Mouse (Mus musculus) brown adipose tissue, adult 24 weeks (tissue): ENCODE measurements around the gene 1700113H08Rik. TPM values are rescaled to one million over a fixed set of nuclear protein-coding genes. Genes with fewer than 3 reads are reported as not detected.

ENCODE experiments used
- H3K27ac ChIP-seq: fragments of 200-500 bp; replicated peaks from 2 replicates; pipeline ENCODE4 v1.5.1; 2012; ENCODE audit warnings: low read depth, mild to moderate bottlenecking, low read length
- H3K4me1 ChIP-seq: fragments of 200-500 bp; 2 replicates; pipeline ENCODE4 v1.6.1; 2012; ENCODE audit warnings: low read length, mixed read lengths; ENCODE audit not compliant: control insufficient read depth, insufficient read depth, insufficient read length
- H3K4me3 ChIP-seq: fragments of 200-500 bp; 2 replicates; pipeline ENCODE4 v1.5.1; 2012; ENCODE audit warnings: low read depth, mild to moderate bottlenecking, low read length, moderate library complexity; ENCODE audit not compliant: insufficient read depth
- polyA plus RNA-seq: library from polyadenylated mRNA; stranded (reverse); fragments of >200 nt; gene quantifications from 2 replicates; pipeline ENCODE4 v1.2.4, GENCODE M21; 2012; ENCODE audit not compliant: missing spikeins, insufficient read depth, insufficient read length

Gene 1700113H08Rik
- polyA plus RNA-seq, 1 experiment: not detected

DNA sequence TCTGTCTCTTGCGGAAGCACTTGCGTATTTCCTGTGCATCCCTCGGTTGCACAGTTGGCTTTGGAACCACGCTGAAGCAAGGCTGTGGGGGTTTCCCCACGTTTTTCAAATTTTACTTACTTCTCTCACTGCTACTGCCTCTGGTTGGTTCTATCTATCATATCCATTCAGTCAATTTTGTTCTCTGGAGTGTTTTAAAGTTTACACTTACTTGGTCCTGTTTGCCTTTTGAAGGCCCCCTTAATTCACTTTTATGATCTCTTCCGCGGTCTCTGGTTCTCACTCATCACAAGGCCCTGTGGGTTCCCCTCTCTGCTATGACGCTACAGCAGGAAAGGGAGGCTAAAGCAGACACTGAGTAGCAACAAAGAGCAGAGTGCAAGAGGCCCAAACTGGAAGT, 45.4 kb downstream of the 1700113H08Rik start:
- H3K27ac ChIP-seq: no peak overlapping the region
- H3K4me3 ChIP-seq: no peak overlapping the region
- H3K4me1 ChIP-seq: no peaks in the 10 kb centered on the region

DNA sequence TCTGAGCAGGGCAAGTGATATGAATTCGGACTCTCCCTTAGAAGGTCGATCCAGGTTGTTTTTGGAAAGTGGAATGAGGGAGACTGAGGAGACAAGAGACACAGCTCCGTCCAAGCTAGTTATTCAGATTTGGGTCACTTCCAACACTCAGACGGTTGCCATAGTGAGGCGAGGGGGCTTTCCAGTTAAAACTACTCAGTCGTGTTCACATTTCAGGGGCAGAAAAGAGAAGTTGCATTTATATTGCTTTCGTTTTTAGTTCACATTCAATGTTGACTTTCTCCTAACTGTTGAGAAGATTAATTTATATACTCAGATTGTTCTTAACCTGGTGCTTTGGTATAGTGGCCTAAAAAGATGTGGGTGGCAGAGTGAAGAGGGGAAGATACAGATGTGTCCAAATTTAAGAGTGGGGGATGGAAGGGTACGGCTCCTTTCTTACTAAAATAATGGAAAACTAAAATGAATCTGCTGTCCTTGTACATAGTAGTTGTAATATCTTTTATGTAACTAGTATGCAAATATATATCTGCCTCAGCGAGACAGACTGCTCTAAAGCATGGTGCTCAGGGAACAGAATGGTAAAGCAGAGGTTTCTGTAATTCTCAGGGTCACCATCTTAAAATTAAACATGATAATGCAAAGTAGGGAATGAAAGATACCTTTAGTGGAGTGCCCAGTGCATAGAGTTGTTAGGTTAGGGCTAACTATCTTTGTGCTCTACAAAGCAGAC, 49.9 kb downstream of the 1700113H08Rik start:
- Histone ChIP-seq H3K4me1 (no peaks in the 10 kb centered on the region), H3K4me3 (no peak overlapping the region), H3K27ac (no peak overlapping the region)

DNA sequence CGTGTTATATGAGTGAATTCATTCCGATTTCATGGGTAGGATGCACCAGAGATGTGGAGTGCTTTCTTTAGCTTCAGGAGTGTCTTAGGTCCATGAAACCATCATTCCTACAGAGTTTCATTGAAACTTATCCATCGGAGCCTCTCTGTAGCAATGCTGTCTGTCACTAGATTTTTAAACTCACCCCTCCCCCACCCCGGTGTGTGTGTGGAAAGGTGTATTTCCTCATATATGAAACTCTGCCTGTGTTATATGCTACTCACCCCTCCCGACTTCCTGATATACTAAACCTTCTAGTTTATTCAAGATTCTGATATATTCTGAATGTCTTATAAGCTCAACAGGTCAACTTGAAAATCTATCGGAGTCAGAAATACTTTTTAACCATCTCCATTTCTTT, 50.5 kb downstream of the 1700113H08Rik start:
- Histone ChIP-seq H3K27ac (no peak overlapping the region), H3K4me1 (no peaks in the 10 kb centered on the region), H3K4me3 (no peak overlapping the region)

DNA sequence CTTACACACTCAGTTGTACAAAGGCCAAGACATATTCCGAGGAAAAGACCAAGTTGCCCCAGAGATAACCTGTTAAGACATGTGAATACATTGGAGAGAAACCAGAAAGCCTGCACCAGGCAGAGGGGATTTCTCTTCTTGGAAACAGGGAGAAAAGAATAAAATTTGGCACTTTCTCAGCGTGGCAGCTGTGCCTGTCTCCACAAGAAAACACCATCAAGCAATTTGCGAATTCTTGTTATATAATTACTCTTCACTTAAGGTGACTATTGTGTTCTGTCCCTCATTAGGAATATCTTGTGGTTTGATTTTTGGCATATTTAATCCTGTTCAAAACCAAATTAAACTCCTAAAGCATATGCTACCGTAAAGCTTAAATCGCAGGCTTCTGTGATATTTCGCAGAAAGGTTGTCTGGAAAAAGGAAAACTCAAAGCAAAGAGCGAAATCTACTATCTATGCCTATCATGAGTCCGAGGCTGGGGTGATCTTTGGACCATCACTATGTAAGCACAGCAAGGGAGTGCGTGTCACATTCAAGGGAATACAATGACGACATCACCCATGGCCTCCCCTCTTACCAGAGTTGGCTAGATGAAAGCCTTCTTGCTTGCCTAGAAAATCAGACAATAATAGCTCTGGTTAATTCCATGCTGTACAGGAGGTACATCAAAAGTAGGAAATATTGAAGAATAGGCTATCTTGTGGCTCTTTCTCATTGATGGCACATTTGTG, 51.4 kb downstream of the 1700113H08Rik start:
- no peaks in the 10 kb centered on the region for H3K4me1 ChIP-seq
- no peak overlapping the region for H3K4me3 ChIP-seq
- H3K27ac ChIP-seq: no peak overlapping the region

DNA sequence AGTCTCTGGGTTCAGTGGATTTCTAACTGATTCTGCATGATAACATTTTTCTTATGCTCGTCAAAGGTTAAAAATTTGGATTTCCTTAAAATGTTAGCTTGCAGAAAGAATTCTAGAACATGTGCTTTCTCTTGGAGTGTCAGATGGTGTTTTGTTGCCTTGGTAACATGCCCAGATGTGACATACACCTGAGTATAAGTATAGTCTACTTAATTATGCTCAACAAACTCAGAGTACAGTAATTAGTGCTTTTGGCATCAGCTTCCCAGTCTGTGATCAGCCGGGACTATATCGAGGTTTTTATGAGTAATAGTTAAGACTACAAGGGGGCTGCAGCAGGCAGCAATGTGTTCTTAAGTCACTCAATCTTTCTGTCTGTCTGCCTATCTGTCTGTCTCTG, 53.1 kb downstream of the 1700113H08Rik start:
- Histone ChIP-seq H3K27ac (no peak overlapping the region), H3K4me3 (no peak overlapping the region), H3K4me1 (no peaks in the 10 kb centered on the region)

DNA sequence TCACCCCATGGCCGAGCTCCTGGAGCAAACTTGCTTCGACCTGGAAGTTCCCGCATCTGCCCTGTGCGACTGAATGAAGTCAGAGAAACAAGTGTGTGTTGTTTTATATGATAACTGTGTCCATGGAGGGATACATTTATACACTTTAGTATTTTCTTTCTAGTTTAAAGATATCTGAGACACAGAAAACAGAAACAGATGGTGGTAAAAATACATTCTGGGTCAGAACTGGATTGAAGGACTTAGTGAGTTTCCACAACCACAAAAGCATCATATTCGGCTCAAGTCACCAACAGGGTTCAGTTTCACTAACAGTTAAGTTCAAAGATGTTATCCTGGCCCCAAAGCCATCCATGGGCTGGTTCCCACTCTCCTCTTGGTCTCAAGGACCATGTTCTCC, 67.2 kb downstream of the 1700113H08Rik start:
- Histone ChIP-seq H3K4me3 (no peak overlapping the region), H3K4me1 (no peaks in the 10 kb centered on the region), H3K27ac (no peak overlapping the region)

DNA sequence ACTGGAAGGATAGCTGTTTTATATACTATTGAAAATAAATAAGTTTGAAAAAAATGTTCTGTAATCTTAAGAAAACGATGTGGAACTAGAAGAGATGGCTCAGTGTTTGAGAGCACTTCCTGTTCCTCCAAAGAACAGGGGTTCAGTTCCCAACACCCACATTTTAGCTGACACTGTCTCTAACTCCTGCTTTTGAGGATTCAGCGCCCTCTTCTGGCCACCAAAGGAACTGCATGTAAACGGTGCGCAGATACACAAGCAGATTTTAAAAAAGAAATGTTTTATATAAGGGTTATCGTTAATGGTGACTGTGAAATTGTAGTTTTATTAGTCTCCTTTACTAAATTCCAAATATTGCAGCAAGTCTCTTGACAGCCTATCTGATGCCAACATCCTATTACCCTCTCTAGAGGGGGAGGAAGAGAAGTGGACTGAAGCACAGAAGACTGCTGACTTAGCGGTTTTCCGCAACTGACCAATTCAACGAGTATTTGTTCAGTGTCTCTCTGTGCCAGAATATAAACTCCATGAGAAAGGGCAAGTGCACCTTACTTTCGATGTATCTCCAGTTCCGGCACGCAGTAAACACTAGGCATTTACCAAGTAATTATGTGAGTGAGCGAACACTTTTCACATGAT, 68.5 kb downstream of the 1700113H08Rik start:
- Histone ChIP-seq H3K27ac (no peak overlapping the region), H3K4me3 (no peak overlapping the region), H3K4me1 (no peaks in the 10 kb centered on the region)

DNA sequence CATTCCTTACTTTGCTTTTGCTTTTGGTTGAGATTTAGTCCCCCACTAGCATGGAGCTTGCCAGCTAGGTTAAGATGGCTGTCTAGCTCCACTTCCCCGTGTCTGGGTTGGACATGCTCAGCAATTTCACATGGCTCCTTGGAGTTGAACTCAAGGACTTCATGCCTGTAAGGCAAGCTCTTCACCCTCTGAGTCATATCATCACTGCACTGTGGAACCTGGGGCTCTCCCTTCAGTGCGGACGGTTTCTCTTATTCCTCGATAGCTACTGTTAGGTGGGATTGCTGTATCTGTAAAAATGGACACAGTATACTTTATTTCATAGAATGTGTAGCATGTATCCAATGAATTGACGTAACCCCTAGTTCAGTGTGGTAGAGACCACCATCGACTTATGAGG, 93.2 kb downstream of the 1700113H08Rik start:
- no peaks in the 10 kb centered on the region for H3K4me1 ChIP-seq
- H3K4me3 ChIP-seq: no peak overlapping the region
- H3K27ac ChIP-seq: no peak overlapping the region

DNA sequence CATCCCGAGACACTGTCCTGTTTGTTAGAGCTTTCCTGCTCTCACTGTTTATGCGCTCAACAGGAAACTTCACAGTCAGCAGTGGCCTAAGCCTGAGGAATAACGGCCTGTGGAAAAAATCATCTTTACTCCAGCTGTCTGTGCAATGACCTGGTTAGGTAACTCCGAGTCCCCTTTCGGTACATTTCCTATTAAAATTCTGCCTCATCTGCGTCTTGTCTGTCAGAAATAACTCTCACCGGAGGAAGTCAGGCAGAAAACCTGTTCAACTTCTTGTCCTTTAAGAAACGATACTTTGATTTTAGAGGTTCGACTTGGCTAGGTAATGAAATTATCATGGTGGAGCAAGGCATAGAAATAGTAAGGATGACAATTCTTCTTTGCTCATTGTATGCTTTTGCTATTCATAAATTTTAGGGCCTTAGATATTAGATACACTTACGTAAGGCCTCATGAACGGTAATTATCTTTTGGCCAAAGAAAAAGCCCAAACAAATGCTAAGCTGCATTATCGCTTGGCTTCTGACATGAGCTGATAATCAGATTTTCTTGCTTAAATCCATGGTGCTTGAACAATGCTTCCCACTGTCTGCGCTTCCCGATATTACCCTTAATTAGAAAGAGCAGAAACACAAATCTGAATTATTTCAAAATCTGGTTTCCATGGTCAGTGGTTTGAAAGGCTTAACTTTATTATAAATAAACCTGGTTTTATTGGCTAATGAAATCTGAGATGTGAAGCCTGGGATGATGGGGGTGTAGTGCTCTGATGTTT, 96.1 kb downstream of the 1700113H08Rik start:
- H3K4me1 ChIP-seq: no peaks in the 10 kb centered on the region

DNA sequence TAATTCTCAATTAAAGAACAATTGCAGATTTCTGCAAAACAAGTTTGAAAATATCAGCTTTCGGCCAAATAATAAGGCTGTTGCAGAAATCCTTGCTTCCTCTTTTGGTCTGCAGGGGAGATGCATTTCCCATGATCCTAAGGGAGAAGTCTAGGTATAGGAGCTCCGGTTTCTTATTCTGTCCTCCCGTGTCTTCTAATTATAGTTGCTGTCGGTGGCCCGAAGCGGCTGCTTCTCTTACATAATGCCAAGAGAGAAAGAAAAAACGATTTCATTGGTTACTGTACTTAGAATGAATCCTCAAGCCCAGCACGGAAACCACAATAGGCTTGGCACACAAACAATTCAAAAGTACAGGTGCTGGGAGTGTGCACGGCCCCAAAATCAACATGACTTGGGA, 101.9 kb downstream of the 1700113H08Rik start:
- no peaks in the 10 kb centered on the region for H3K4me1 ChIP-seq
- no peak overlapping the region for H3K27ac ChIP-seq
- no peak overlapping the region for H3K4me3 ChIP-seq

More for the DNA sequence above, 96.1 kb downstream of the 1700113H08Rik start:
- Histone ChIP-seq H3K4me3 (no peak overlapping the region), H3K27ac (no peak overlapping the region)

DNA sequence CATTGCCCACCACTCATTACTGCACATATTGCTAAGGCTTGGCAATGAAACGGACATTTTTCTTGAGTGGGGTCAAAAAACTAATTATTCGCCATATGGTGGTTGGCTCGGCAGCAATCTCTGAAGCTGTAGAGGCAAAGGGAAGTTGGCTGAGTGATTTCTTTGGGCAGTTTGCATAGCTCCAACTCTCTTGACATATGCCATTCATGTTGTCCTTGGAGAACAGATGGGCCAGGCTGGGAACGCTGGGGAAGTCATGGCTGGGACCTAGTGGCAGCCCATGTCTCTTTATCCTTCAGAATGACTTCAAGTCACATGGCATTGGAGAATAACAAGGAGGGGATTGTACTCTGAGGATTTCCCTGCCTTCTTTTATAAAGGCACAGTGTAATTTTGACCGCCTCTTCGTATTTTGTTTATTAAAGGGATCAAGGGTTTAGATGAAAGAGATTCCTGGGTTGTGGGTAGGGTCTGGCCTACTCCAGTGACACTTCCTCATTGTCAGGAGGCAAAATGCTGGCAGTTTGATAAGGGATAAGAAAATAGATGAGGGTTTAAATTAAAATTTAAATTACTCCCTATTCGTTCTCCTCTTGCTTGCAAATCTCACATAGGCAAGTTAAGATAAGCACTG, 138.4 kb downstream of the 1700113H08Rik start:
- Histone ChIP-seq H3K4me3 (no peak overlapping the region), H3K4me1 (no peaks in the 10 kb centered on the region), H3K27ac (no peak overlapping the region)

DNA sequence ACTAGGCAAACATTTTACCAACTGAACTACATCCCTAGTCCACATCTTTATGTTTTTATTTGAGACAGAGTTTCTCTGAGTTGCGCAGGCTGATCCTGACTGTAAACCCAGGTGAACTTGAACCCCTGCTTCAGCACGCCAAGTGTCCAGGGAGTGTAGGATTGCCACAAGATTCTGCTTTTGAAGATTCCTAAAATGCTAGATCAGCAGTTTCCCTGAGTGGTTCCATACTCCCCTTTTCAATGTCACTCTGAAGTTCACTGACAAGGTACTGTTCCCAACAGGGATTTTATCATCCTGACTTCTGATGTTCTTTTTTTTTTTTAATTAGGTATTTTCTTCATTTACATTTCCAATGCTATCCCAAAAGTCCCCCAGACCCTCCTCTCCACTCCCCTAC, 140.9 kb downstream of the 1700113H08Rik start:
- no peak overlapping the region for H3K27ac ChIP-seq
- H3K4me1 ChIP-seq: no peaks in the 10 kb centered on the region
- H3K4me3 ChIP-seq: no peak overlapping the region

DNA sequence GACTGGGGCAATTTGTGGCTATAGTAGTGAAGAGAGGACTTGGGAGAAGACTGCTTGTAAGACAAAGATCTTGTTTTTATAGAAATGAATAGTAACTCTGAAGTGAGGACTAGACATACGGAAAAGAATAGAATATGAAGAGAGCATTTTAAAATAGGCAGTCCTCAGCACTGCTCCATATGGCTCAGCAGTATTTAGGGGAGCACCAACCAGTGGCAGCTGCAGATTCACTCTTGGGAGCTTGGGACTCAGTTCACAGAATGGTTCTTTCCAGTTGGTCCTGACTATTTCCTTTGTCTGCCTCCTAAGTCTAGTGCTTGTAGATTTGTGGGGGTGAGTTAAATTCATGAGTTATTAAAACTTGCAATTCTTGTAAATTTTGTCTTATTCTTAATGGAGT, 151.6 kb downstream of the 1700113H08Rik start:
- H3K4me3 ChIP-seq: no peak overlapping the region
- no peak overlapping the region for H3K27ac ChIP-seq
- H3K4me1 ChIP-seq: no peaks in the 10 kb centered on the region

DNA sequence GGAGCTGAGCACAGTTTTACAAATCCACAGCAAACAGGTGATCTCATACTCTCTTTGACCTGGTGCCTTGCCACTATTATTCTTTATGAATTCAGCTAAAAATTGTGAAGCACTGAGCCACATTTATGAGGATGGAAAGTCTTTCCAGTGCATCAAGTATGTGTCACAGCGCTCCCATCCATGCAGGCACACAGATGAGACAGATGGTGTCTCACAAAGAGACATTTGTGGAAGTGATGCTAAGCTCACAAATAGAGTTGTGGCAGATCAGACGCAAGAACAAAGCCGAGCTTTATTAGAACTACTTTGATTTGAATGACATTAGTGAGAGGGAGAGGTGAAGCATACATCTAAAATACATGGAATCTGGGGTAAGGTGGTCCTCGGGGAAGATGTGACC, 153.2 kb downstream of the 1700113H08Rik start:
- no peak overlapping the region for H3K4me3 ChIP-seq
- no peak overlapping the region for H3K27ac ChIP-seq

DNA sequence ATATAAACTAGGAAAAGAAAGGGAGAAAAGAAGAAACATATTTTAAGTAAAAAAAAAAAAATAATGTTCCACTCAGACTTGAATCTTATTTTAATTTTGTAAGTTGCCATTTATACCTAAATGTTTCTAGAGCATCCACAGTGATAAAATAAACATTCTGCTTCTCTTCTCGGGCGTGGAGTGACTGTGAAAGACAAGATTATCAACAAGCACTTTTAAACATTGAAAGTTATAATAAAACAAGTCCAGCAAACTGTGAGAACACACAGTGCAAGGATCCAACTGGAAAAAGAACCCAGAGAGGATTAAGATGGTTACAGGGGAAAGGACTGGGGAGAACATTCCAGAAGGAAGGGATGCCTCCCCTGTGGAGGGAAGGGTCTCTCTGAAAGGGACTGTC, 155.0 kb downstream of the 1700113H08Rik start:
- Histone ChIP-seq H3K4me1 (no peaks in the 10 kb centered on the region), H3K4me3 (no peak overlapping the region), H3K27ac (no peak overlapping the region)

More for the DNA sequence above, 153.2 kb downstream of the 1700113H08Rik start:
- H3K4me1 ChIP-seq: no peaks in the 10 kb centered on the region
